Mouse (Mus musculus) cerebellum, postnatal 14 days (tissue): Measurements from ENCODE around the gene Ano1.

Experiments
- DNase-seq, 2 experiments: peaks; one replicate each; pipeline ENCODE4 v3.0.0; 2021; ENCODE audit warnings: mixed read lengths in 2 of 2

The Ano1 gene

GRCm38 (mm10) chr7:144751833-144752232, at the start of gene Ano1:
Gene Ano1 (minus strand): TSS chr7:144751974.
- no peak for DNase-seq

GRCm38 (mm10) chr7:144798471-144798870, 46.7 kb upstream of the Ano1 start:
- peak; percentile 54 to 59 for DNase-seq

GRCm38 (mm10) chr7:144796986-144797735, 45.4 kb upstream of the Ano1 start:
- DNase-seq: peak; percentile 52 to 60

GRCm38 (mm10) chr7:144795976-144796474, 44.3 kb upstream of the Ano1 start:
- DNase-seq: no peak

- DNase-seq: no peak
These were observed 41.5 kb upstream of the Ano1 start for GRCm38 (mm10) chr7:144793296-144793695.

- DNase-seq: no peak
These were observed 39.7 kb upstream of the Ano1 start for GRCm38 (mm10) chr7:144791426-144791825.

GRCm38 (mm10) chr7:144789601-144790556, 38.1 kb upstream of the Ano1 start:
- no peak for DNase-seq

GRCm38 (mm10) chr7:144788631-144789030, 36.9 kb upstream of the Ano1 start:
- peak; percentile 42 to 62 for DNase-seq

GRCm38 (mm10) chr7:144787501-144787900, 35.7 kb upstream of the Ano1 start:
- no peak for DNase-seq

- no peak for DNase-seq
These were observed 34.8 kb upstream of the Ano1 start for GRCm38 (mm10) chr7:144786571-144786970.

- DNase-seq: no peak
These were observed 32.4 kb upstream of the Ano1 start for GRCm38 (mm10) chr7:144784176-144784575.

- DNase-seq: no peak
These were observed 30.6 kb upstream of the Ano1 start for GRCm38 (mm10) chr7:144782402-144782801.

GRCm38 (mm10) chr7:144781337-144781736, 29.6 kb upstream of the Ano1 start:
- peak; percentile 41 to 55 for DNase-seq

- DNase-seq: no peak
These were observed 28.4 kb upstream of the Ano1 start for GRCm38 (mm10) chr7:144780190-144780589.

- no peak for DNase-seq
These were observed 27.9 kb upstream of the Ano1 start for GRCm38 (mm10) chr7:144779691-144780090.

- DNase-seq: no peak
These were observed 26.0 kb upstream of the Ano1 start for GRCm38 (mm10) chr7:144777805-144778204.

GRCm38 (mm10) chr7:144775804-144776447, 24.2 kb upstream of the Ano1 start:
- DNase-seq: peak; percentile 91 to 95

GRCm38 (mm10) chr7:144775214-144775613, 23.4 kb upstream of the Ano1 start:
- no peak for DNase-seq

GRCm38 (mm10) chr7:144774283-144774682, 22.5 kb upstream of the Ano1 start:
- no peak for DNase-seq

- DNase-seq: no peak
These were observed 18.3 kb upstream of the Ano1 start for GRCm38 (mm10) chr7:144770116-144770515.

- no peak for DNase-seq
These were observed 17.8 kb upstream of the Ano1 start for GRCm38 (mm10) chr7:144769434-144770080.

GRCm38 (mm10) chr7:144768845-144769244, 17.1 kb upstream of the Ano1 start:
- no peak for DNase-seq
